Mouse (Mus musculus) cerebellum, adult 2 months (tissue): ENCODE results near the gene Kcne3.

ENCODE experiments used
- CTCF ChIP-seq: fragments of 200-500 bp; IDR thresholded peaks from 2 replicates; pipeline ENCODE4 v1.5.1; 2011; ENCODE audit warnings: low read depth, mild to moderate bottlenecking, control low read depth, low read length, moderate library complexity, borderline replicate concordance; ENCODE audit not compliant: insufficient read depth
- POLR2A ChIP-seq: fragments of 200-500 bp; IDR thresholded peaks from 2 replicates; pipeline ENCODE4 v1.6.1; 2011; ENCODE audit warnings: low read length, control low read depth, borderline replicate concordance; ENCODE audit not compliant: insufficient read depth

DNA sequence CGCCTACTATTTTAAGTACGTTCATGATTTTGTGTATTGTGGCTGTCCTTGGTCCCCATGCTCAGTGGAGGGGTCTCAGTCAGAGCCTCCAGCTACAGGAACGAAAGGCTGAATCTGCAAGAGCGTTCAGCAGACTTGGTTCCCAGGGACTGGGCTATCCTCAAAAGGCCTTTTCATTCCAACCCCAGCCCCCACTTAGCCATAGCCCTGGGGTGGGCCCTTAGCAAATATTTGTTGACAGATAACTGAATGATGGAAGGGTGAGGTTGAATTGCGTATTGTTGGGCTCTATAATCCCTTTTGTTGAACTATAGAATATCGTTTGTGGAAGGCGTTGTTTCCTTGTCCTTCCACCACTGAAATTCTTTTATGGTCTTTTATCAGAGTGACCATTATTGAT lies 49.8 kb upstream of the Kcne3 start:
- no peak for TF ChIP-seq CTCF
- TF ChIP-seq POLR2A = no peak
